Mouse (Mus musculus) neural tube, embryonic 11.5 days (tissue): ENCODE measurements around the gene Tmem98. TPM values are rescaled to one million over a fixed set of nuclear protein-coding genes. Genes with fewer than 3 reads are reported as not detected.

Experiments
- ATAC-seq: fragments of 200-750 bp; cut with Nextera tagmentation; 2 replicates; pipeline ENCODE4 v1.8.0; 2017; ENCODE audit warnings: moderate number of reproducible peaks, mild to moderate bottlenecking, moderate TSS enrichment, moderate library complexity; ENCODE audit not compliant: insufficient read depth, low FRiP score, low TSS enrichment
- DNase-seq: peaks from one replicate; pipeline ENCODE4 v3.0.0-alpha.2; 2015; ENCODE audit warnings: low spot score
- H3K27ac ChIP-seq: fragments of 300-500 bp; sonication (generic); 2 replicates; pipeline ENCODE4 v1.5.1; 2014; ENCODE audit warnings: low read depth, mild to moderate bottlenecking, low read length
- H3K27me3 ChIP-seq: fragments of 300-500 bp; sonication (generic); 2 replicates; pipeline ENCODE4 v1.6.1; 2014; ENCODE audit warnings: mild to moderate bottlenecking, low read length, mixed read lengths; ENCODE audit not compliant: control insufficient read depth, insufficient read depth
- H3K36me3 ChIP-seq: fragments of 300-500 bp; sonication (generic); 2 replicates; pipeline ENCODE4 v1.6.1; 2014; ENCODE audit warnings: mild to moderate bottlenecking, low read length, moderate library complexity, mixed read lengths; ENCODE audit not compliant: control insufficient read depth, insufficient read depth
- H3K4me1 ChIP-seq: fragments of 300-500 bp; sonication (generic); 2 replicates; pipeline ENCODE4 v1.6.1; 2014; ENCODE audit warnings: low read length, mixed read lengths; ENCODE audit not compliant: control insufficient read depth, insufficient read depth
- H3K4me2 ChIP-seq: fragments of 300-500 bp; sonication (generic); 2 replicates; pipeline ENCODE4 v1.6.1; 2014; ENCODE audit warnings: low read depth, mild to moderate bottlenecking, moderate library complexity
- H3K4me3 ChIP-seq: fragments of 300-500 bp; sonication (generic); 2 replicates; pipeline ENCODE4 v1.5.1; 2014; ENCODE audit warnings: low read depth, low read length
- H3K9ac ChIP-seq: fragments of 300-500 bp; sonication (generic); 2 replicates; pipeline ENCODE4 v1.6.1; 2014; ENCODE audit warnings: mild to moderate bottlenecking, low read length
- H3K9me3 ChIP-seq: fragments of 300-500 bp; sonication (generic); 2 replicates; pipeline ENCODE4 v1.6.1; 2016; ENCODE audit warnings: low read length; ENCODE audit not compliant: control insufficient read depth
- WGBS: fragments of 180-500 bp; shearing (Covaris S2); extraction: QIAGEN DNeasy Blood & Tissue Kit; methylation state at CpG from one replicate; pipeline ENCODE4 v1.1.7; 2014; 5-methylcytosine and 5-hydroxymethylcytosine counted together
- polyA plus RNA-seq: library from polyadenylated mRNA; unstranded; fragments of >200 nt; fragmentation: Nextera tagmentation; extraction: Ambion mirVana; gene quantifications from 2 replicates; pipeline ENCODE4 v1.2.1, GENCODE M21; 2014

Gene Tmem98
- polyA plus RNA-seq, 1 experiment from 2014 or later, result 76.3 TPM

- H3K4me2 ChIP-seq, result no peak overlapping the region
- no peak overlapping the region for H3K4me3 ChIP-seq
- WGBS, result 81% methylated on average over 6 of the region's 6 CpGs
- no peak for ATAC-seq
- H3K9ac ChIP-seq, result no peak overlapping the region
- peaks cover 11% of the 10 kb centered on the region for H3K4me1 ChIP-seq
- no peak overlapping the region for H3K27ac ChIP-seq
- H3K36me3 ChIP-seq, result no peaks in the 10 kb centered on the region
- no peaks in the 10 kb centered on the region for H3K27me3 ChIP-seq
- H3K9me3 ChIP-seq, result no peaks in the 10 kb centered on the region
- no peak for DNase-seq
Measured at GRCm38 (mm10) chr11:80772595-80773210, 37.3 kb upstream of the Tmem98 start.

- 86% methylated on average over 3 of the region's 3 CpGs for WGBS
- Histone ChIP-seq H3K9ac (no peak overlapping the region), H3K36me3 (no peaks in the 10 kb centered on the region), H3K4me3 (no peak overlapping the region), H3K4me1 (peaks cover 11% of the 10 kb centered on the region), H3K27me3 (peaks cover 9% of the 10 kb centered on the region), H3K4me2 (no peak overlapping the region), H3K9me3 (no peaks in the 10 kb centered on the region), H3K27ac (no peak overlapping the region)
- DNase-seq (no peak), ATAC-seq (no peak)
Measured at GRCm38 (mm10) chr11:80775535-80775934, 34.4 kb upstream of the Tmem98 start.

GRCm38 (mm10) chr11:80777708-80778107 is 32.3 kb upstream of the Tmem98 start:
- no peaks in the 10 kb centered on the region for H3K9me3 ChIP-seq
- DNase-seq, result no peak
- H3K36me3 ChIP-seq, result no peaks in the 10 kb centered on the region
- WGBS, result 78% methylated on average over 2 of the region's 2 CpGs
- ATAC-seq, result no peak
- H3K4me3 ChIP-seq, result no peak overlapping the region
- no peak overlapping the region for H3K4me2 ChIP-seq
- H3K27me3 ChIP-seq, result peaks cover 9% of the 10 kb centered on the region
- H3K4me1 ChIP-seq, result peaks cover 4% of the 10 kb centered on the region; the same call in 1 of the 2 replicates
- H3K27ac ChIP-seq, result no peak overlapping the region
- no peak overlapping the region for H3K9ac ChIP-seq

- Histone ChIP-seq H3K27ac (no peak overlapping the region), H3K9me3 (no peaks in the 10 kb centered on the region), H3K9ac (no peak overlapping the region), H3K36me3 (no peaks in the 10 kb centered on the region), H3K4me2 (no peak overlapping the region), H3K4me1 (peaks cover 4% of the 10 kb centered on the region; the same call in 1 of the 2 replicates), H3K4me3 (no peak overlapping the region), H3K27me3 (peaks cover 9% of the 10 kb centered on the region)
- WGBS, result 71% methylated on average over 6 of the region's 6 CpGs
- ATAC-seq, result no peak
- DNase-seq, result no peak
Measured at GRCm38 (mm10) chr11:80778157-80778556, 31.8 kb upstream of the Tmem98 start.

GRCm38 (mm10) chr11:80778916-80779526 is 31.0 kb upstream of the Tmem98 start:
- Histone ChIP-seq H3K4me3 (peak overlapping the region; percentile 68), H3K27ac (no peak overlapping the region), H3K4me1 (peaks cover 4% of the 10 kb centered on the region; the same call in 1 of the 2 replicates), H3K36me3 (no peaks in the 10 kb centered on the region), H3K9me3 (no peaks in the 10 kb centered on the region), H3K4me2 (peak overlapping the region; percentile 88), H3K27me3 (peaks cover 9% of the 10 kb centered on the region), H3K9ac (peak overlapping the region; percentile 59)
- ATAC-seq (no peak), DNase-seq (no peak)
- WGBS, result 4% methylated on average over 18 of the region's 18 CpGs

GRCm38 (mm10) chr11:80779527-80780344 is 30.2 kb upstream of the Tmem98 start, which contains the start of gene Myo1d:
Gene Myo1d (minus strand): TSS chr11:80780025.
- peak within 1 kb of the TSS; percentile 88 for H3K4me2 ChIP-seq
- H3K27ac ChIP-seq, result 0 out of 2 replicates have a peak within 1 kb of the TSS, but pooled peaks have one; percentile 44
- peak; percentile 91 for DNase-seq
- no peaks in the 10 kb centered on the region for H3K9me3 ChIP-seq
- no peaks in the 10 kb centered on the region for H3K36me3 ChIP-seq
- H3K27me3 ChIP-seq, result peaks cover 9% of the 10 kb centered on the region
- peak within 1 kb of the TSS; percentile 59 for H3K9ac ChIP-seq
- H3K4me1 ChIP-seq, result peaks cover 4% of the 10 kb centered on the region; the same call in 1 of the 2 replicates
- H3K4me3 ChIP-seq, result peak within 1 kb of the TSS; percentile 68
- under 1% methylated on average over 67 of the region's 87 CpGs for WGBS
- peak; percentile 93 for ATAC-seq

- Histone ChIP-seq H3K4me1 (peaks cover 4% of the 10 kb centered on the region; the same call in 1 of the 2 replicates), H3K9ac (no peak overlapping the region), H3K27me3 (peaks cover 9% of the 10 kb centered on the region), H3K4me2 (no peak overlapping the region), H3K9me3 (no peaks in the 10 kb centered on the region), H3K27ac (no peak overlapping the region), H3K4me3 (no peak overlapping the region), H3K36me3 (no peaks in the 10 kb centered on the region)
- DNase-seq (no peak), ATAC-seq (no peak)
- 97% methylated on average over 2 of the region's 2 CpGs for WGBS
Measured at GRCm38 (mm10) chr11:80781535-80781934, 28.4 kb upstream of the Tmem98 start.

- no peak for DNase-seq
- ATAC-seq, result no peak
- Histone ChIP-seq H3K4me1 (peaks cover 4% of the 10 kb centered on the region; the same call in 1 of the 2 replicates), H3K36me3 (no peaks in the 10 kb centered on the region), H3K9ac (no peak overlapping the region), H3K27me3 (peaks cover 6% of the 10 kb centered on the region; the same call in 1 of the 2 replicates), H3K9me3 (no peaks in the 10 kb centered on the region), H3K27ac (no peak overlapping the region), H3K4me3 (no peak overlapping the region), H3K4me2 (no peak overlapping the region)
- WGBS, result 76% methylated on average over 7 of the region's 7 CpGs
Measured at GRCm38 (mm10) chr11:80783460-80783859, 26.5 kb upstream of the Tmem98 start.
